Mouse (Mus musculus) hindbrain, embryonic 14.5 days (tissue): ENCODE data around the gene Notum. TPM values are rescaled to one million over a fixed set of nuclear protein-coding genes. Genes with fewer than 3 reads are reported as not detected.

Experiments used
- ATAC-seq: fragments of 200-750 bp; cut with Nextera tagmentation; 2 replicates; pipeline ENCODE4 v1.8.0; 2017; ENCODE audit warnings: moderate number of reproducible peaks, mild to moderate bottlenecking, moderate TSS enrichment, moderate library complexity; ENCODE audit not compliant: low FRiP score
- DNase-seq: peaks from one replicate; pipeline ENCODE4 v3.0.0-alpha.2; 2015; ENCODE audit warnings: low spot score
- H3K27ac ChIP-seq: fragments of 300-500 bp; sonication (generic); 2 replicates; pipeline ENCODE4 v1.5.1; 2014; ENCODE audit warnings: mild to moderate bottlenecking, moderate library complexity
- H3K27me3 ChIP-seq: fragments of 300-500 bp; sonication (generic); 2 replicates; pipeline ENCODE4 v1.6.1; 2014; ENCODE audit warnings: mild to moderate bottlenecking, low read length, mixed read lengths; ENCODE audit not compliant: control insufficient read depth, insufficient read depth
- H3K36me3 ChIP-seq: fragments of 300-500 bp; sonication (generic); replicated peaks from 2 replicates; pipeline ENCODE4 v1.6.1; 2014; ENCODE audit not compliant: control insufficient read depth, insufficient read depth
- H3K4me1 ChIP-seq: fragments of 300-500 bp; sonication (generic); replicated peaks from 2 replicates; pipeline ENCODE4 v1.6.1; 2014; ENCODE audit warnings: antibody characterized with exemption, low read length, mixed read lengths; ENCODE audit not compliant: control insufficient read depth, insufficient read depth
- H3K4me2 ChIP-seq: fragments of 300-500 bp; sonication (generic); replicated peaks from 2 replicates; pipeline ENCODE4 v1.6.1; 2014; ENCODE audit warnings: mild to moderate bottlenecking, moderate library complexity
- H3K4me3 ChIP-seq: fragments of 300-500 bp; sonication (generic); replicated peaks from 2 replicates; pipeline ENCODE4 v1.5.1; 2014; ENCODE audit warnings: mild to moderate bottlenecking, low read length
- H3K9ac ChIP-seq: fragments of 300-500 bp; sonication (generic); 2 replicates; pipeline ENCODE4 v1.6.1; 2014
- H3K9me3 ChIP-seq: fragments of 300-500 bp; sonication (generic); 2 replicates; pipeline ENCODE4 v1.6.1; 2016; ENCODE audit warnings: low read length; ENCODE audit not compliant: control insufficient read depth
- WGBS: fragments of 180-500 bp; shearing (Covaris S2); extraction: QIAGEN DNeasy Blood & Tissue Kit; methylation state at CpG from one replicate; pipeline ENCODE4 v1.1.7; 2014; 5-methylcytosine and 5-hydroxymethylcytosine counted together
- polyA plus RNA-seq: library from polyadenylated mRNA; unstranded; fragments of >200 nt; fragmentation: Nextera tagmentation; extraction: Ambion mirVana; gene quantifications from 2 replicates; pipeline ENCODE4 v1.2.1, GENCODE M21; 2014

The Notum gene
- polyA plus RNA-seq, 1 experiment from 2014 or later: 2.2 TPM

GRCm38 (mm10) chr11:120662759-120663158, 1.8 kb upstream of the Notum start:
- H3K27me3 ChIP-seq: peaks cover 62% of the 10 kb centered on the region
- no peaks in the 10 kb centered on the region for H3K9me3 ChIP-seq
- WGBS: 44% methylated on average over 6 of the region's 6 CpGs
- DNase-seq: no peak
- no peak overlapping the region for H3K27ac ChIP-seq
- no peak for ATAC-seq
- peaks cover 17% of the 10 kb centered on the region for H3K4me1 ChIP-seq
- no peak overlapping the region for H3K4me3 ChIP-seq
- H3K9ac ChIP-seq: no peak overlapping the region
- H3K4me2 ChIP-seq: no peak overlapping the region
- no peaks in the 10 kb centered on the region for H3K36me3 ChIP-seq

GRCm38 (mm10) chr11:120660301-120661075, 487 bp downstream of the Notum start:
- H3K9me3 ChIP-seq: no peaks in the 10 kb centered on the region
- H3K9ac ChIP-seq: no peak overlapping the region
- no peak overlapping the region for H3K27ac ChIP-seq
- WGBS: under 1% methylated on average over 92 of the region's 95 CpGs
- H3K4me3 ChIP-seq: peak overlapping the region; percentile 31
- H3K4me1 ChIP-seq: peaks cover 17% of the 10 kb centered on the region
- H3K36me3 ChIP-seq: no peaks in the 10 kb centered on the region
- DNase-seq (no peak), ATAC-seq (peak; percentile 66; the same call in 1 of the 2 replicates)
- H3K27me3 ChIP-seq: peaks cover 72% of the 10 kb centered on the region
- peak overlapping the region; percentile 51 for H3K4me2 ChIP-seq

GRCm38 (mm10) chr11:120659509-120660300, 1.3 kb downstream of the Notum start:
- ATAC-seq (no peak), DNase-seq (no peak)
- Histone ChIP-seq H3K9me3 (no peaks in the 10 kb centered on the region), H3K9ac (no peak overlapping the region), H3K4me3 (peak overlapping the region; percentile 31), H3K27ac (no peak overlapping the region), H3K4me1 (peaks cover 17% of the 10 kb centered on the region), H3K4me2 (peak overlapping the region; percentile 51), H3K27me3 (peaks cover 72% of the 10 kb centered on the region), H3K36me3 (no peaks in the 10 kb centered on the region)
- WGBS: 3% methylated on average over 45 of the region's 50 CpGs

- Histone ChIP-seq H3K4me2 (no peak overlapping the region), H3K27me3 (peaks cover 71% of the 10 kb centered on the region), H3K36me3 (no peaks in the 10 kb centered on the region), H3K9me3 (no peaks in the 10 kb centered on the region), H3K27ac (no peak overlapping the region), H3K9ac (no peak overlapping the region), H3K4me1 (peaks cover 17% of the 10 kb centered on the region), H3K4me3 (no peak overlapping the region)
- 3% methylated on average over 24 of the region's 24 CpGs for WGBS
- peak; percentile 57 for DNase-seq
- no peak for ATAC-seq
Observed at GRCm38 (mm10) chr11:120658876-120659410, 2.0 kb downstream of the Notum start.

- H3K4me3 ChIP-seq: no peak overlapping the region
- peaks cover 17% of the 10 kb centered on the region for H3K4me1 ChIP-seq
- WGBS: 95% methylated on average over 4 of the region's 4 CpGs
- no peaks in the 10 kb centered on the region for H3K36me3 ChIP-seq
- ATAC-seq (no peak), DNase-seq (no peak)
- no peak overlapping the region for H3K27ac ChIP-seq
- no peak overlapping the region for H3K9ac ChIP-seq
- H3K27me3 ChIP-seq: peaks cover 55% of the 10 kb centered on the region
- H3K4me2 ChIP-seq: no peak overlapping the region
- H3K9me3 ChIP-seq: no peaks in the 10 kb centered on the region
Observed at GRCm38 (mm10) chr11:120657301-120657700, 3.7 kb downstream of the Notum start.

- Histone ChIP-seq H3K4me2 (no peak overlapping the region), H3K36me3 (no peaks in the 10 kb centered on the region), H3K9ac (no peak overlapping the region), H3K4me1 (peaks cover 3% of the 10 kb centered on the region; the same call in 1 of the 2 replicates), H3K27ac (no peak overlapping the region), H3K4me3 (no peak overlapping the region), H3K27me3 (peaks cover 29% of the 10 kb centered on the region), H3K9me3 (no peaks in the 10 kb centered on the region)
- WGBS: 75% methylated on average over 3 of the region's 3 CpGs
- DNase-seq: no peak
- ATAC-seq: no peak
Observed at GRCm38 (mm10) chr11:120654741-120655140, 6.2 kb downstream of the Notum start.

- Histone ChIP-seq H3K4me3 (no peak overlapping the region), H3K9me3 (no peaks in the 10 kb centered on the region), H3K4me1 (peaks cover 7% of the 10 kb centered on the region; the same call in 1 of the 2 replicates), H3K4me2 (no peak overlapping the region), H3K27me3 (peaks cover under 1% of the 10 kb centered on the region; the same call in 1 of the 2 replicates), H3K27ac (no peak overlapping the region), H3K36me3 (no peaks in the 10 kb centered on the region), H3K9ac (no peak overlapping the region)
- 69% methylated on average over 3 of the region's 3 CpGs for WGBS
- DNase-seq: no peak
- ATAC-seq: no peak
Observed at GRCm38 (mm10) chr11:120651872-120652271, 9.1 kb downstream of the Notum start.

GRCm38 (mm10) chr11:120648001-120648476, 12.9 kb downstream of the Notum start, which contains the start of gene Myadml2:
Gene Myadml2 (minus strand): TSS chr11:120648158.
- Histone ChIP-seq H3K27ac (no peak within 1 kb of the TSS), H3K9ac (peak within 1 kb of the TSS; percentile 55), H3K27me3 (peaks cover 5% of the 10 kb centered on the region; the same call in 1 of the 2 replicates), H3K4me2 (peak within 1 kb of the TSS; percentile 48), H3K9me3 (no peaks in the 10 kb centered on the region), H3K4me3 (peak within 1 kb of the TSS; percentile 6), H3K4me1 (peaks cover 11% of the 10 kb centered on the region; the same call in 1 of the 2 replicates), H3K36me3 (no peaks in the 10 kb centered on the region)
- WGBS: 5% methylated on average over 13 of the region's 13 CpGs
- ATAC-seq (no peak), DNase-seq (no peak)
